Mouse (Mus musculus) heart, adult 8-10 months (tissue): ENCODE measurements around the gene Suv39h1. TPM values are rescaled to one million over a fixed set of nuclear protein-coding genes. Genes with fewer than 3 reads are reported as not detected.
"Not testable (repeated sequence)": the region's sequence is repeated elsewhere in the genome, so short reads cannot be mapped to it uniquely, and the experiment has no call there.

Experiments used
- DNase-seq: peaks from one replicate; pipeline ENCODE4 v3.0.0; 2022; ENCODE audit warnings: low spot score
- total RNA-seq, 4 experiments: library from RNA; stranded (reverse); gene quantifications; 2 replicates each; pipeline ENCODE4 v1.2.4; 2022

Gene Suv39h1
- 1 to 10 TPM; 4.0 to 6.4 (median 4.5) TPM for total RNA-seq

DNA sequence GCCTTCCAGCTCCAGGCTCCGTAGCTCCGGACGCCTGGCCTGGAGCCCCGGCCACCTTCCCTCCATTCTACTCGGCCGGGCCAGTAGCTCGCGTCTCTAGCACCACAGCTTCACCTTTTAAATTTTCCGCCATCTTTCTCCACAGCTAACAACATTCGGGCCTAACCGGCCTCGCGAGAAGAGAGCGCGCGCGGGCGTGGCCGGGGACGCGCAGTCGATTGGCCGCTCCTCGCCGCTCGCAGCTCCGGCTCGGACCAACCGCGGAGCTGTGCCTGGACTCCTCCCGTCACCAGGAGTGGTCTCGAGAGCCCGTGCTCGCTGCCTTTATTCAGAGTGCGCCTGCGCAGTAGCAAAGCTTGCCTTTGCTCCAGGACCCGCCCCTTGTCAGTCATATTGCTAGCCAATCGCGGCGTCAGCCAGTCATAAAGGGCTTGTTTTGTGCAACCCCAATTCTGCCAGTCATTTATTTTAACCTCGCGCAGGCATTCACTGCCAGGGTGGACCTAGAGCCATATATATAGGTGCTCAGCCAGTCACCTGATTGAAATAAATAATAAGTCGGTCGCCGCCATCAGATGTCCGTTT is at the start of gene Suv39h1:
TSS of gene Suv39h1 (minus strand) at position 331 of the 585 bp plus-strand sequence.
- DNase-seq: peak; percentile 94

DNA sequence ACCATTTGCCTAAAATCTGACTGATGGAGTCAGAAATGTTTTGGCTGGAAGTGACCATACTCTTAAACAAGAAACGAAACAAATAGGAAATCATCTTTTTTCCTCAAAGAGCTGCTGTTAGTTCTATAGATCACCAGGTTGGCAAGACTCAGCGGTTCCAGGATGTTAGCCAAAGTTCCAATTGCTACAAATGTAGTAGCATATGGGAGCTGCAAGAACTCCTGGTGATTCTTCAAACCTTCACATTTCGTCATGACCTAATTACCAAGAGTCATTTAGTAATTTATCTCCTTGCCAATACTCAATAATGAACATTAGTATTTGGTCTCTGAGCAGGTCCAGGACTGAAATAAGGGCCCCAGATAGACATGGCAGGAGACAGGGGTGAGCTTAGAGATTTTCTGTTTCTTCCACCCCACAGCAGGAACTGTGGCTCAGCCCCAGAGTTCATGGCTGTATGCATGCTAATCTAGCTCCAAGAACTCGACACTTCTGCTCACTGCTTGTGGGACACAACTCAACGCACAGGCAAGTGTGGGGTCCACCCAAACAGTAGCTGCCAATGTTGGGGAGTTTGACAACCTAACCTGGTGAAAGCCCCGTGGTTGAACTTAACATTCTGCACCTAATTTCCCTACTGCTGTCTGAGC is 49.4 kb upstream of the Suv39h1 start:
- no peak for DNase-seq

DNA sequence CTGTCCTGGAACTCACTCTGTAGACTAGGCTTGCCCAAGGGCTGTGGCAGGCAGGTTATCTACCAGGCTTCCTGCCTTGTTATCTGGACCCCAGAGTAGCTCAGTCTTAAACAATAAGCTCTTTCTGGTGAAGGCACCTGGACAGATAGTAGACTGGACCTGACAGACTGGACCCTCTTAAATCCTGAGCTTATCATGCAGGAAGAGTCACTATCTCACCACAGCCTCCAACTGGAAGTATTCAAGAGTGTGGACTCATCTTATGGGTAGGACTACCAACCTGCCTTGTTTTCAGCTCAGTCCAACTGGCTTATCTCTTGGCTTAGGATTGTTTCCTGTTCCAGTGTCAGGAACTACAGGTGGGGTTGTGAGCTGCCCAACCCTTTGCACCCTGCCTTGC is 42.7 kb upstream of the Suv39h1 start:
- no peak for DNase-seq

DNA sequence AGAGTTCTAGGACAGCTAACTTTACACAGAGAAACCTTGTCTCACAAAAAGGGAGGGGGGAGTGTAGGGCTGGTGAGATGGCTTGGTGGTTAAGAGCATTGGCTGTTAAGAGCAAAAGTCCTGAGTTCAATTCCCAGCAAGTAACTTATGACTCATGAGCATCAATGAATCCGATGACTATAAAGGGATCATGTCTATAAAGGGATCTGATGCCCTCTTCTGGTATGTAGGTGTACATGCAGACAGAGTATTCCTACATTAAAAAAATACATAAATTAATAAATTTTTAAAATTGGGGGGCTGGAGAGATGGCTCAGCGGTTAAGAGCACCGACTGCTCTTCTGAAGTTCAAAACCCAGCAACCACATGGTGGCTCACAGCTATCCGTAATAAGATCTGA is 40.7 kb upstream of the Suv39h1 start:
- DNase-seq: no peak

DNA sequence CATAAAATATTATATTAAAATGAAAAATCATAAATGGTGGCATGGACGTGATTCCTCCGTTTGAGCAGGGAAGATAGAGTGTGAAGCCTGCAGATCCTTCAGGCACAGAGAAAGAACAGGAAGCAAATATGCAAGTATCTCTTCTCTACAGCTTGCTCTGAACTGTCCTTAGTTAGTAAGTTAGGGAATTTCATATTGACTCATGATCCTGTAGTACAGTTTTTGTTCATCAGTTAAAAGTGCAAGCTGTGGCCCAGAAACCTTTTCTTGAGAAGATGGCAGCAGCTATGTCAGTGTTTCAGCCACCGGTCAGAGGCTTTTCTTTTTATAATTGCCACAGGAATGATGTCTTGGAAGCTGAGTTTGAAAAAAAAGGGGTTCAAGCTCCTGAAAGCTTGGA is 30.5 kb upstream of the Suv39h1 start:
- no peak for DNase-seq

DNA sequence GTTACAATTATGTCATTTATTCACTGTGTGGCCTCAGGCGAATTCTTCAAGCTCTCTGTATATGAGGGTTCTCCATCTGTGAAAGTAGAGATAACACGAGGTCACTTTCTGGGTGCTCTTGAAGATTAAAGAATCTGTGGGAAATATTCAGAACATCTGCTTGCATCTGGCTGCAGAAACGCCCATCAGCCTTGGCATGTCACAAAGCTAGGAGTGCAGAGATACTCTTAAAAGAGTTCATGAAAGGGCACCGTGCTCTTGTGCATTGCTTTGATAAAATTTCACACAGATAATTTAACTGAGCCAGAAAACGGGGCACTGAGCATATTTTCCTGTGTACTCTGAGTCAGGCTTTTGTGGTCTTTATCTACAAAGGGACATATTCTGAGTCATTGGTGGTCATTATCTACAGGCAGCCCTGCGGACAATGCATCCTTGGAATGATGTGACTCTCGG is 27.7 kb upstream of the Suv39h1 start:
- no peak for DNase-seq

DNA sequence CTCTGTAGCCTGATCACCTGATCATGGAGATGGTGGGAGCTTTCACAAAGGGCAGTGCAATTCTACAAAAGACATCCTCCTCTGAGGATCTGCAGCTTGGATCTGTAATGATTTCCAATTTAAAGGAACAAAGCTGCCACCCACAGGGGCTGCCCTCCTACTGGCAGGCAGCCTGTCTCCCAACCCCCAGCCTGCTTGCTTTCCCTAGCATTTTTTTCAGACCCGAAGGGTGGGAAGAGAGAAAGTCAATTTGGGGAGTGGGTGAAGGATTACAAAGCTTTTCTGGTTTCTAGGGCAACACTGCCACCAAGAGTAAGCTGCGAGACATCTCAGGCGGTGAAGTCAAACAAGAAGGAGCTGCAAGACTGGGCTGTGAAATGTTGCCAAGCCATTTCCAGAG is 26.5 kb upstream of the Suv39h1 start:
- no peak for DNase-seq

DNA sequence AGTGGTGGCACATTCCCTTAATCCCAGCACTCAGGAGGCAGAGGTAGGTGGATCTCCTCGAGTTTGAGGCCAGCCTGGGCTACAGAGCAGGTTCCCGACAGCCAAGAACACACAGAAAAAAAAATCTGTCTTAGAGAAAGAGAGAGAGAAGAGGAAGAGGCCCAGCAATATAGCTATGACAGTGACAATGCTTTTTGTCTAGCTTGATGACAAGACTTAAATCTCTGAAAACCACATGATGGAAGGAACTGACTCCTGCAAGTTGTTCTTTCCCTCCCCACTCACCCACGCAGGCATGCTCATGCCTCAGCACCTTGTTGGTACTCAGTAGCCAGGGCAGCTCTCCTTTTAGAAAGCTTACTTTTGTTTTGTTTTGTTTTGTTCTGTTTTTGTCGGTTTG is 24.9 kb upstream of the Suv39h1 start:
- DNase-seq: no peak

DNA sequence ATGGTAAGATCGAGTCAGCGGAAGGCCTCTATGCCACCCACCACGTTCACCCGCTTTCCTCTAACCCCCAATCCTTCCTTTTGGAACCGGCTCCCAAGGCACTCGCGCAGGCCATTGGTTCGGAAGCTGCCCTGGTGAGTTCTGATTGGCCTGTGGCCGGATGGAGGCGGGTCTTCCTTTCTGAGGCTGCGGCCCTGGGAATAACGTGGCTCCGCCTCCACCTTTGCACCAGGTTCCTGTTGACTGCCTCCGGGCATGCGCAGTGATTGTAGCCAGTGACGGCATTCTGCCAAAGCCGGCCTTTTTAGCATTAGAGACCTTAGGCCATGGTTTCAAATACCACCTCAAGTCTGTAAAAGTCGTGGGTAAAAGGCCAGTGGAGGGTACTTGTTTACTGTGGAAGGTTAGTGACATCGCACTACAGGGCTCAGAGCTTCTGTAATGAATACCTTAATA is 22.3 kb upstream of the Suv39h1 start:
- peak; percentile 94 for DNase-seq

DNA sequence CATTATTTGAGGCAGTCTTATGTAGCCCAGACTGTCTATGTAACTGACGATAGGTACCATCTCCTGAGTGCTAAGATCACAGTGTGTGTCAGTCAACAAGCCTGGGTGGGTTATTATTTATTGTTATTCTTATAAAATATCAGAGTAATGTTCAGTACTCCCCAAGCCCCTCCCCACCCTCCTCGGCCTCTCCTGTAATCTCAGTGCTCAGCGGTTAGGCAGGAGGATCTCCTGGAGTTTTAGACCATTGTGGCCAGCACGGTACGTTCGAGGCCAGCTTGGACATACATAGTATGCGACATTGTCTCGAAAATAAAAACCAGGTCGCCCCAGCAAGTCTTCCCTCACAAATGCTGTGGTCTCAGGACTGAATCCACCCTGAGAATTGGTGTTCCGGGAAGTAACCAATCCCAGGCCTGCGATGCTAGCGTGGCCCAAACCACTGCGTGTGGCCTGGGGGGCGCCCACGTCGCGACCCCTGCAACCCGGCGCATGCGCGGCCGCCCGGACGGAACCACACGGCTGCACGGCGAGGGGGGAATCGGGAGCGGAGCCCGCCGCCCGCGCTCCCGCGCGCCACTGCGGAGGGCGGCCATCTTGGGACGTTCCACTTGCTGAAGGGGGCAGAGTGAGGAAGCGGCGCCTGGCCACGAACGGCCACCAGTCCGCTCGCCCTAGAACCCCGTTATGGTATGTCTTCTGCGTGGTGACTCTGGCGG is 21.7 kb upstream of the Suv39h1 start:
- DNase-seq: peak; percentile 76

DNA sequence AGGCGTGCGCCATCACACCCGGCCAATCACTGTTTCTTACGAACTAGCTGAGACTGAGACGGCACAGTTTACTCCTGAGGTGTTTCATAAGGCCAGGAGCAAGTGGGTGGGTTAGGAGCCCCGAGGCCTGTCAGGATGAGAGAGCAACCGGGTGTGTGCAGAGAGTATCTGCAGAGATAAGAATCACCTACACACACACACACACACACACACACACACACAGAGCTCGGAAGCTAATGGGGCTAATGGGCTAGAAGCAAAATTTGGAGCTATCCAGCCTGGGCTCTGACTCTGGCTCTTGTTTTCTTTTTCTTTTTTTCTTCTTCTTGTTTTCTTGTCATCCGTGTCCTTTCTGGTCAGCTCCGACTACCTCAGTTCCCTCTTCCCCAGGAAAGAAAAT is 21.0 kb upstream of the Suv39h1 start:
- no peak for DNase-seq

DNA sequence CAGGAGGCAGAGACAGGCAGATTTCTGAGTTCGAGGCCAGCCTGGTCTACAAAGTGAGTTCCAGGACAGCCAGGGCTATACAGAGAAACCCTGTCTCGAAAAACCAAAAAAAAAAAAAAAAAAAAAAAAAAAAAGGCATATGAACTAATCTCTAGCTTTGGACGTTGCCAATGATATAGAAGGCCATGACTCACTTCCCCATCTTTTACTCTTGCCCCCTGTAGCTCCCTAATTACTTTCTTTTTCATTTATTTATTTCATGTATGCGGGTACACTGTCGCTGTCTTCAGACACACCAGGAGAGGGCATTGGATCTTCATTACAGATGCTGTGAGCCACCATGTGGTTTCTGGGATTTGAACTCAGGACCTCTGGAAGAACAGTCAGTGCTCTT is 16.4 kb upstream of the Suv39h1 start:
- not testable (repeated sequence) for DNase-seq

DNA sequence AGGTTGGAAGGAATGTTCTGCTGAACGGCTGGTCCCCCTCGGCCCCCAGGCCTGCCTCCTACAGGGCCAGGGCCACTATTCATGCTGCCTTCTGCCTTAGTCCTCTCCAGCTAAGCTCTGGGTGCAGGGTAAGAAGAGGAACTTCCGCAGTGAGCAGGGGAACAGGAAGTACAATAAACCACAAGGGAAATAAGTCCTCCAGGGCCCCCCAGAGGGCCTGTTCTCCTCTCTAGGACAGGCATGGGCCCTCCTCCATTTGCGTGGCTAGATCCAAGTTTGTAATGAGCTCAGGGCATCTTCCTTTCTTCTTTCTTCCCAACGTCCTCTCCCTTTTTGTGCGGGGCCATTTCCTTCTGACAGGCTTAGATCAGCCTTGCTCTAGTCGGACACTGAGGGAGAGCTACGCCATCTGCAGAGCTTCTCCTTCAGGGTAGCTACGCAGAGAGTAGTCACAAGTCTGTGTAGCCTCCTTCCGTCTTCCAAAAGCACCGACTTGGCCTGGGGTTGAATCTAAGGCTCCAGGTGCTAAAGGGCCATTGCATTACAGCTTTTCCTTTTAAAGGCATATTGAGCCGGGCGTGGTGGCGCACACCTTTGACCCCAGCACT is 15.9 kb upstream of the Suv39h1 start, which contains the start of gene Was:
TSS of gene Was (minus strand) at position 153 of the 608 bp plus-strand sequence.
- peak; percentile 13 for DNase-seq

DNA sequence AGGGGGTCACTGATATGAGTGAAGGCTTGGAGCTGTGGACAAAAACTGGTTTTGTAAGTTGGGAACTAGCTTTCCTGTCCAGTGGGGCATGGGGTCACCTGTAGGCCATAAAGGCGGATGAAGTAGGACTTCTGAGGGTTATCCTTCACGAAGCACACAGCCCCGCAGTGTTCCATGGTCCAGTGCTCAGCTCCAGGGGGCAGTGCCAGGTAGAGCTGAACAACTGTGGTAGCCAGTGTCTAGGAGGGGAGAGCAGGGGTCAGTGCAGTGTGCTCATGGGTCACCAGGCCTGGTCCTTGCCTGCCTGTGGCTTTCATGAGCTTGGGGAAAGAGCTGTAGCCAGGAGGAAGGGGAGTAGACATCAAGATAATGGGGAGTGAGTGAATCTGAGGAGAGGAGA is 15.2 kb upstream of the Suv39h1 start:
- no peak for DNase-seq

DNA sequence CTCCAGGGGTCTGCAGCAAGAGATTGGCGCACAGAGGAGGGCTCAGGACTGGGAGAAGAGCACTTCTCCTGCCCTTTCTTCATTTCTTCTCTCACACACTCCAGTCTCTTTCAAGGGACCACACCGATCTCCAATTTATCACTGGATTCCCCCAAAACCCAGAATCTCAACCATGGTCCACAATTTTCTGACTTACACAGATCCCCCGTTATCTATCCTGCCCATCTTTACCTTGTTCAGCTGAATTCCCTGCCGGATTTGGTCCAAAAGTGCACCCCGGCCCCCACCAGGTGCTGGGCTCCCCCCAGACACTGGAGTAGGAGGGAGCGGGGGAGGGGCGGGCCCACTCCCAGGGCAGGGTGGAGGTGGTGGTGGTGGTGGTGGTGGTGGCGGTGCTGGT is 11.1 kb upstream of the Suv39h1 start:
- no peak for DNase-seq

DNA sequence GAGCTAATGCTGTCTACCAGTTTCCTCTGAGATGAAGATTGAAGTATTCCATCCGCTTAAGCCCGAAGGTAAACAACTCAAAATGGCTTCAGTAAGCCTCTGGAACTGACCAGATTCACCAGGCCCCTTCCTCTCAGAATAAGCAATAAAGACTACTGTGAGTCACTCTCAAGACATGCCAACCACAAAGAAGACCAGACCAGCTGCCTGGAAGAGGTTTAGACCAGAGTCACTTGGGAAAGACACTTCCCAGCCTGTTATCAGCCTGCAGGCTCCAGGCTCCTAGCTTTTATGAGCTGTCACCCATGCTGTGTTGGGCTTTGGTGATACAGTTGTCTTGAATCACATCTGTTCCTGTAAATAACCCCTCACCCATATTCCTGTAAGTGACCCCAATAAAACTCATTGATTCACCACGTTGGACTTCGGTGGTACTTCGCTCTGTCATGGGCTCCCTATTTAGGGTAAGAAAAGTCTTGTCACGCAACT is 10.3 kb upstream of the Suv39h1 start:
- no peak for DNase-seq

DNA sequence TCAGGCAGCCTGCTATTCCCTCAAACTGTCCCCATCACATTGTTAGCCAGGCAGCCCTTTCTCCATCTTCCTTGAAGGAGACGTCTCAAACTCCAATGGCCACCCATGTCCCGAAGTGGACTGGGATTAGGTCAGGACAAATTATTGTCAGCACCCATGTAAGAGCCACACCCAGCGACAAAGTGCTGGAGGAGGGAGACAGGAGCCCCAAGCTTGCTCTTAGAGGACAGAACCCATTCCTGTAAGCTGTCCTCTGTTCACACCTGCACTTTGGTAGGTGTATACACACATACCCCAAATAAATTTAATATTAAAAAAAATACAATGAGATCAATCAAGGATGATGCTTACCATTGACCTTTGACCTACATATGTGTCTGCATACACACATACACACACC is 544 bp upstream of the Suv39h1 start:
- no peak for DNase-seq

DNA sequence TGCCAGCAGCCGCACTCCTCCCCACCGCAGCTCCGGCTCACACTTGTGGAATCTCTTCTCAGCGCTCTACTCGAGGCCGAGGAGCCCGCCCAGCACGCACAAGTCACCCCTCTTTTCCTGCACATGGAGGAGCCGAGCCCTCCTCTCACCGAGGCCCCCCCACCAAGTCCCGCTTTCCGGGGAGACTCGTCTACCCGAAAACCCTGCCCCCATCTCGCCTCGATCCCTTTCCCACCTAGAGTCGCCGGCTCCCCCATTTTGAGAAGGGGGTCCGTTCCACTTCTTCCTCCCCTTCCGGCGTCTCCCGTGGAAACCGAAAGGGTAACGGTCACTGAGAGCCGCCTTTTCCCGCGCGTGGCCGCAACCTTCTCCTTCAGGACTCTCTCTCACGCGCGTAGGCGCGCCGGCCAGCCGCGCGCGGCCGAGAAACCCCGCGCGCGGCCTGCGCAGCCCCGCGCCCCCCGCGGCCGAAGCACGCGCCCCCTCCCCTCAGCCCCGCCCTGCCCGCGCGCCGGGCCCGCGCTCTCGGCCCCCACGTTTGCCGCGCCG is 605 bp downstream of the Suv39h1 start:
- DNase-seq: no peak

DNA sequence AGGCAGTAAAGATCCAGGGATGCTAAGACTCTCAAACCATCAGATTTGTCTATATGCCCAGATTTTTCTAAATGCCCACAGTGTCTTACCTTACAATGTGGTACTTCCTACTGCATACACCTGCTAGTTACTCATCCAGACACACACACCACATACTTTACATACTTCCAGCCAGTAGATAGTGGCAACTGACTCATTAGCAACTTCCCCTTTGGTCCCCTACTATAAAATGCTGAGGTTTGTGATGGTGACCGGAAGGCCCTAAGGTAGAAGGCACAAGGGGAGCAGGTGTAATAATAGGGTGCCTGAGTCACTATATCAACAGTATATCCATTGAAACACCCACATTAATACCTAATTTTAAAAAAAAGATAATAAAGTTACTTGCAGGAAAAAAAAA is 5.4 kb downstream of the Suv39h1 start:
- no peak for DNase-seq

DNA sequence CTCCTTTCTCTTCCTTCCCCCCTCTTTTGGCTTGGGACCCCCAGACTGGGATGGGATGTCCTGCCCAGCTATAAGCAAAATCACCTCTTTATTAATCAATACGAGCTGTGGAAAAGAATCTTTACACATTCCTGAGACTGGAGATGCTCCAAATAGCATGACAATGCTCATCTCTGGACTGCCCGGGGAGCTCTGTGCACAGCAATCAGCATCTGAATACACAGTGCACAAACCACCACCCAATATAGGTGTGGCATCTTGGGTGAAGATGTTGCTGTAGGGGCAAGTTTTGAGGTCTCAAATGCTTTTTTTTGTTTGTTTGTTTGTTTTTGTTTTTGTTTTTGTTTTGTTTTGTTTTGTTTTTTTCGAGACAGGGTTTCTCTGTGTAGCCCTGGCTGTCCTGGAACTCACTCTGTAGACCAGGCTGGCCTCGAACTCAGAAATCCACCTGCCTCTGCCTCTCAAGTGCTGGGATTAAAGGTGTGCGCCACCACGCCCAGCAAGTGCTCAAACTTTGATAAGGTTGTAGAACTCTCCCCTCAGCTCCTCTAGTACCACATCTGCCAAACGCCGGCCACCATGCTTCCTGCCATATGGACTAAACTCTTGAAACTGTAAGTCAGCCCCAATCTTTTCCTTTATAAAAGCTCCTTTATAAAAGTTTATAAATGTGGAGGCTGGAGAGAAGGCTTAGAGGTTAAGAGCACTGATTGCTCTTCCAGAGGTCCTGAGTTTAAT is 23.3 kb downstream of the Suv39h1 start:
- not testable (repeated sequence) for DNase-seq

DNA sequence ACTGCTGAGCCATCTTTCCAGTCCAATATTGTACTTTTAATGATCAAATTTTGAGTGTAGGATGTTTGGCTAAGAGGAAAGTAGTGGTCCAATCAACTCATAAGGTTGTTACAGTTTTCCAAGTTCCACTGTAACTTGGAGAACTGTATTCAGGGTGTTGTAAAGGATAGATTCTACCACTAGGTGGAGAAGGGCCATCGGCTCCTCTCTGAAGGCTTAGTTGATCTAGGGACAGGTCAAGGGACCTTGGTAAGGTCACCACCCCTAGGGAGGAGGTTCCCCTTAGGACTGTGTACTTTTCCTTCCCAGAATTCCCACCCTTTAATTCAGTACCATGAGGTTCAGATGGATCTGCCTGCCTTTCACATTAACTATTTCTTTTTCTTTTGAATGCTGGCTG is 41.6 kb downstream of the Suv39h1 start:
- no peak for DNase-seq
